Mouse (Mus musculus) kidney, postnatal 0 days (tissue): ENCODE results near the gene Hoxb8. TPM values are rescaled to one million over a fixed set of nuclear protein-coding genes. Genes with fewer than 3 reads are reported as not detected.

ENCODE experiments used
- ATAC-seq: fragments of 200-750 bp; cut with Nextera tagmentation; replicated peaks from 2 replicates; pipeline ENCODE4 v1.8.0; 2017; ENCODE audit warnings: low read depth, moderate number of reproducible peaks, moderate TSS enrichment, moderate library complexity; ENCODE audit not compliant: low FRiP score
- DNase-seq: peaks from one replicate; pipeline ENCODE4 v3.0.0-alpha.2; 2016; ENCODE audit warnings: low spot score
- H3K27ac ChIP-seq: fragments of 300-500 bp; sonication (generic); 2 replicates; pipeline ENCODE4 v1.5.1; 2014; ENCODE audit warnings: mild to moderate bottlenecking
- H3K27me3 ChIP-seq: fragments of 300-500 bp; sonication (generic); 2 replicates; pipeline ENCODE4 v1.6.1; 2014; ENCODE audit warnings: low read length, mixed read lengths; ENCODE audit not compliant: insufficient read depth
- H3K36me3 ChIP-seq: fragments of 300-500 bp; sonication (generic); 2 replicates; pipeline ENCODE4 v1.6.1; 2014; ENCODE audit warnings: low read length, mixed read lengths; ENCODE audit not compliant: insufficient read depth
- H3K4me1 ChIP-seq: fragments of 300-500 bp; sonication (generic); replicated peaks from 2 replicates; pipeline ENCODE4 v1.6.1; 2014; ENCODE audit warnings: antibody characterized with exemption, low read length, mixed read lengths; ENCODE audit not compliant: insufficient read depth
- H3K4me2 ChIP-seq: fragments of 300-500 bp; sonication (generic); 2 replicates; pipeline ENCODE4 v1.6.1; 2014; ENCODE audit warnings: mild to moderate bottlenecking, low read length, moderate library complexity, mixed read lengths
- H3K4me3 ChIP-seq: fragments of 300-500 bp; sonication (generic); replicated peaks from 2 replicates; pipeline ENCODE4 v1.5.1; 2014; ENCODE audit warnings: low read depth, low read length
- H3K9ac ChIP-seq: fragments of 300-500 bp; sonication (generic); 2 replicates; pipeline ENCODE4 v1.6.1; 2014; ENCODE audit warnings: low read depth, low read length
- H3K9me3 ChIP-seq: fragments of 300-500 bp; sonication (generic); replicated peaks from 2 replicates; pipeline ENCODE4 v1.6.1; 2016; ENCODE audit warnings: low read length, inconsistent platforms, mixed read lengths
- CTCF ChIP-seq: IDR thresholded peaks from 2 replicates; pipeline ENCODE4 v1.5.1; 2016; ENCODE audit warnings: antibody characterized with exemption, low read depth, mild to moderate bottlenecking, moderate library complexity
- WGBS: fragments of 180-500 bp; shearing (Covaris S2); extraction: QIAGEN DNeasy Blood & Tissue Kit; methylation state at CpG from one replicate; pipeline ENCODE4 v1.1.7; 2014; 5-methylcytosine and 5-hydroxymethylcytosine counted together
- polyA plus RNA-seq: library from polyadenylated mRNA; unstranded; fragments of >200 nt; fragmentation: Nextera tagmentation; extraction: Ambion mirVana; gene quantifications from 2 replicates; pipeline ENCODE4 v1.2.1, GENCODE M21; 2015

Hoxb8 gene
- polyA plus RNA-seq: 8.7 and 12.2 TPM in 2 replicates

- Histone ChIP-seq H3K9ac (peak within 1 kb of the TSS; percentile 98), H3K4me2 (peak within 1 kb of the TSS; percentile 96), H3K9me3 (no peaks in the 10 kb centered on the region), H3K27me3 (no peaks in the 10 kb centered on the region), H3K36me3 (no peaks in the 10 kb centered on the region), H3K4me3 (peak within 1 kb of the TSS; percentile 84), H3K4me1 (peaks cover 21% of the 10 kb centered on the region; the same call in 1 of the 2 replicates), H3K27ac (peak within 1 kb of the TSS; percentile 99)
- DNase-seq (peak; percentile 88), ATAC-seq (no peak)
- WGBS: under 1% methylated on average over 27 of the region's 27 CpGs
- TF ChIP-seq CTCF: no peak
Observed at GRCm38 (mm10) chr11:96281855-96282570, at the start of gene Hoxb8. Gene Hoxb8 (plus strand): TSS chr11:96281905.

GRCm38 (mm10) chr11:96234906-96235305 is 46.8 kb upstream of the Hoxb8 start:
- TF ChIP-seq CTCF: peak; percentile 85
- DNase-seq: peak; percentile 73
- 1% methylated on average over 12 of the region's 12 CpGs for WGBS
- Histone ChIP-seq H3K9ac (no peak overlapping the region), H3K27ac (no peak overlapping the region), H3K9me3 (no peaks in the 10 kb centered on the region), H3K27me3 (0 out of 2 replicates have a peak, but pooled peaks cover 3% of the 10 kb centered on the region), H3K36me3 (no peaks in the 10 kb centered on the region), H3K4me2 (no peak overlapping the region), H3K4me1 (no peaks in the 10 kb centered on the region), H3K4me3 (no peak overlapping the region)
- no peak for ATAC-seq

- DNase-seq: peak; percentile 87
- no peaks in the 10 kb centered on the region for H3K4me1 ChIP-seq
- TF ChIP-seq CTCF: peak; percentile 86
- no peak for ATAC-seq
- H3K27me3 ChIP-seq: 0 out of 2 replicates have a peak, but pooled peaks cover 1% of the 10 kb centered on the region
- no peaks in the 10 kb centered on the region for H3K9me3 ChIP-seq
- 2% methylated on average over 7 of the region's 7 CpGs for WGBS
- no peak overlapping the region for H3K9ac ChIP-seq
- no peak overlapping the region for H3K4me2 ChIP-seq
- no peak overlapping the region for H3K4me3 ChIP-seq
- H3K36me3 ChIP-seq: no peaks in the 10 kb centered on the region
- no peak overlapping the region for H3K27ac ChIP-seq
Observed at GRCm38 (mm10) chr11:96240211-96240610, 41.5 kb upstream of the Hoxb8 start.

- Histone ChIP-seq H3K27ac (peak overlapping the region; percentile 92), H3K9ac (peak overlapping the region; percentile 91), H3K9me3 (no peaks in the 10 kb centered on the region), H3K4me1 (peaks cover 19% of the 10 kb centered on the region), H3K27me3 (no peaks in the 10 kb centered on the region), H3K4me3 (peak overlapping the region; percentile 77), H3K36me3 (no peaks in the 10 kb centered on the region), H3K4me2 (peak overlapping the region; percentile 65)
- ATAC-seq (peak; percentile 71), DNase-seq (peak; percentile 93)
- no peak for TF ChIP-seq CTCF
- 3% methylated on average over 14 of the region's 14 CpGs for WGBS
Observed at GRCm38 (mm10) chr11:96250901-96251300, 30.8 kb upstream of the Hoxb8 start.

- H3K9ac ChIP-seq: peak overlapping the region; percentile 91
- peak overlapping the region; percentile 77 for H3K4me3 ChIP-seq
- H3K4me2 ChIP-seq: peak overlapping the region; percentile 65
- peak overlapping the region; percentile 92 for H3K27ac ChIP-seq
- under 1% methylated on average over 46 of the region's 46 CpGs for WGBS
- peaks cover 24% of the 10 kb centered on the region for H3K4me1 ChIP-seq
- H3K27me3 ChIP-seq: no peaks in the 10 kb centered on the region
- DNase-seq (peak; percentile 62), ATAC-seq (peak; percentile 83)
- TF ChIP-seq CTCF: no peak
- no peaks in the 10 kb centered on the region for H3K9me3 ChIP-seq
- H3K36me3 ChIP-seq: no peaks in the 10 kb centered on the region
Observed at GRCm38 (mm10) chr11:96251480-96252031, 30.1 kb upstream of the Hoxb8 start.

- no peaks in the 10 kb centered on the region for H3K36me3 ChIP-seq
- peak overlapping the region; percentile 65 for H3K4me2 ChIP-seq
- WGBS: 9% methylated on average over 12 of the region's 12 CpGs
- DNase-seq (no peak), ATAC-seq (no peak)
- H3K27me3 ChIP-seq: no peaks in the 10 kb centered on the region
- peaks cover 26% of the 10 kb centered on the region for H3K4me1 ChIP-seq
- peak overlapping the region; percentile 91 for H3K9ac ChIP-seq
- TF ChIP-seq CTCF: no peak
- peak overlapping the region; percentile 92 for H3K27ac ChIP-seq
- peak overlapping the region; percentile 77 for H3K4me3 ChIP-seq
- no peaks in the 10 kb centered on the region for H3K9me3 ChIP-seq
Observed at GRCm38 (mm10) chr11:96252541-96253120, 29.1 kb upstream of the Hoxb8 start.
